In the genomic region with DNA sequence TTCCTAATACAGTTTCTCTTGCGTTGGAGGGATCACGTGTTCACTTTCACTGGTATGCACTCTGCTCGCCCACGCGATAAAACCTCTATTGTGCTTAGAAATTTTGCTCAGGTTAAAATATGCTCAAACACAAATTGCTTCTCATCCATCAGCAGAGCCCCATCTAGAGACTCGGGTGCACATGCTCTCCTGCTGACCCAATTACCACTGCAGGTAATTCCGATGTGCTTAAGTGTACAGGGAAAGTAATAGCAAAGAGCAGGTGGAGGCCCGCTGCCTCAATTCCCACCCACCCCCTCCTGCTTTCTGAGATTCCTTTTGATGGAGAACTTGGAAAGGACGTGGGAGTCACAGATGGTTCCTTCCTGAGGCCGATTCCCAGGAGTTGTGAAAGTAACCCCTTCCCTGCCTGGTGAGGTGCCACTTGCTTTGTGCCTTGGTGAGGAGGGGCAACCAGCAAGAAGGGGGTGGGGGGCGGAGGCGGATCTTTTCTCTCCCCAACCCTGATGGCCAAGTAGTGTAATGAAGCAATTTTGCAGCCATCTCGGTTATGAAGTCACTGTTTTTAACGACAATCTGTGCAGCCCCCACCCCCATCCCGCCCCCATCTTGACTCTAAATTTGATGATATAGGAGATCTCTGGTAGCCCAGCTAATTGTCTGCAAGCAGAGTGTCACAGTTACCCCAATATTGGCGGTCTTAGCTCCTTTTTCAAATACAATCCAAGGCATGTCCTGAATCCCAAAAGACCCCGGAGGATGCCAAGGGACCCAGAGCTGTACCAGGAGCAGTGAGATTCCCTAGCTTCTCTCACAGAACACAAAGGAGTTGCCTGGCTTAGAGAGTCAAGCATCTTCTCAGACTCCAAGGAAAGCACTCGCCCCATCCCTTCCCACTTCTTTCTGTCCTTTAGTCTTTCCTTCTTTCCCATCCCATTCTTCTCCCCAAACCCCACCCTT, we compare ENCODE assay signal across 9 mouse cellular contexts. TPM values are rescaled to one million over a fixed set of nuclear protein-coding genes. Genes with fewer than 3 reads are reported as not detected.
DNase-seq lines count a peak whose midpoint lies in the region; ATAC-seq and TF ChIP-seq lines count a peak whose summit lies in the region.
"Had no signal": no experiment of that assay in that cellular context is flagged by ENCODE, and none has a peak within 500 bp of the region (broad histone marks: within the 10 kb centered on the region; RNA-seq: fewer than 3 reads in every experiment).

No protein-coding gene starts in this region.

- H3K27ac ChIP-seq in lung, embryonic 15.5 days: no peak overlapping the region
- peak overlapping the region; percentile 97 for H3K27ac ChIP-seq in neural tube, embryonic 15.5 days (replicated peaks)
- H3K27ac ChIP-seq: macrophage had no signal

- H3K4me3 ChIP-seq in lung, embryonic 15.5 days: peak overlapping the region; percentile 50
- no peak overlapping the region for H3K4me3 ChIP-seq in lung, adult 2 months (replicated peaks; ENCODE audit: extremely low read depth, low read depth, low read length)
- peak overlapping the region; percentile 87 for H3K4me3 ChIP-seq in neural tube, embryonic 15.5 days (replicated peaks)

- 2% methylated on average over 18 of the region's 18 CpGs for WGBS in lung, embryonic 15.5 days
- WGBS in lung, adult 2 months: 4% methylated on average over 18 of the region's 18 CpGs
- 2% methylated on average over 18 of the region's 18 CpGs for WGBS in neural tube, embryonic 15.5 days

- peaks cover 46% of the 10 kb centered on the region for H3K27me3 ChIP-seq in lung, embryonic 15.5 days
- H3K27me3 ChIP-seq in neural tube, embryonic 15.5 days (replicated peaks): no peaks in the 10 kb centered on the region

- TF ChIP-seq CTCF in lung, adult 2 months (IDR thresholded peaks at IDR 0.05; ENCODE audit: insufficient read depth, low read length): no peak

- H3K4me1 ChIP-seq in lung, embryonic 15.5 days: peaks cover 16% of the 10 kb centered on the region
- H3K4me1 ChIP-seq in lung, adult 2 months (ENCODE audit: control insufficient read depth, insufficient read depth, low read length): no peaks in the 10 kb centered on the region
- peaks cover 15% of the 10 kb centered on the region for H3K4me1 ChIP-seq in neural tube, embryonic 15.5 days

- H3K4me2 ChIP-seq in lung, embryonic 15.5 days: peak overlapping the region; percentile 99
- H3K4me2 ChIP-seq in neural tube, embryonic 15.5 days: peak overlapping the region; percentile 64

- TF ChIP-seq POLR2A in lung, adult 2 months (IDR thresholded peaks at IDR 0.05; ENCODE audit: borderline replicate concordance, extremely low read depth, low read depth, low read length): no peak

- DNase-seq in lung, adult 2 months: no peak
- peak; percentile 82 to 87 for DNase-seq in frontal cortex, adult 2 months (ENCODE audit: extremely low spot score in 1 of 2, low spot score in 1 of 2)
- peak; percentile 65 to 81 for DNase-seq in left cerebral cortex, adult 18-20 months (ENCODE audit: low spot score in 2 of 2)
- DNase-seq in c-Kit-positive CD71-positive TER-119-positive erythroid progenitor cells, embryonic 14.5 days (ENCODE audit: low spot score): no peak
- no peak for DNase-seq in thymus, postnatal 4 days
- no peak for DNase-seq in urinary bladder, adult 18-20 months (ENCODE audit: low spot score in 2 of 2)

- no peak for ATAC-seq in lung, embryonic 15.5 days (ENCODE audit: borderline replicate concordance, extremely low read depth, low FRiP score, low TSS enrichment)
- peak; percentile 50 for ATAC-seq in neural tube, embryonic 15.5 days (ENCODE audit: low FRiP score)

- H3K9ac ChIP-seq in lung, embryonic 15.5 days: no peak overlapping the region
- H3K9ac ChIP-seq in neural tube, embryonic 15.5 days (replicated peaks): peak overlapping the region; percentile 96

- no peaks in the 10 kb centered on the region for H3K36me3 ChIP-seq in lung, embryonic 15.5 days
- H3K36me3 ChIP-seq in neural tube, embryonic 15.5 days: no peaks in the 10 kb centered on the region

- no peaks in the 10 kb centered on the region for H3K9me3 ChIP-seq in lung, embryonic 15.5 days
- H3K9me3 ChIP-seq in neural tube, embryonic 15.5 days (replicated peaks): no peaks in the 10 kb centered on the region

RNA-seq across cellular contexts. Expression of a gene that starts 2.0 kb away (rescaled TPM):
- polyA plus RNA-seq in lung, embryonic 15.5 days (2015; fragmentation: Nextera tagmentation; extraction: Ambion mirVana): 0.17 and 0.33 TPM in 2 replicates
- not detected in 2 replicates for polyA plus RNA-seq in lung, adult 2 months (2012; rRNA removed)
- polyA plus RNA-seq in frontal cortex, adult 2 months (2012; rRNA removed): 19.6 and 19.9 TPM in 2 replicates
- 10 to 100 TPM; 99.9 TPM for total RNA-seq in left cerebral cortex, adult 18-20 months (2021)
- polyA plus RNA-seq in neural tube, embryonic 15.5 days (2015; fragmentation: Nextera tagmentation; extraction: Ambion mirVana): 10.9 and 14.3 TPM in 2 replicates
- polyA plus RNA-seq: macrophage had no signal

Comparison
In these comparisons a context has a peak if more than half of its experiments do, and no peak if none do; other contexts are left out.
1. DNase-seq: peak in frontal cortex, adult 2 months (2 of 2) and left cerebral cortex, adult 18-20 months (2 of 2); none in lung, adult 2 months (single experiment), c-Kit-positive CD71-positive TER-119-positive erythroid progenitor cells, embryonic 14.5 days (single experiment), thymus, postnatal 4 days (single experiment) and urinary bladder, adult 18-20 months (0 of 2).